Mouse (Mus musculus): ENCODE measurements at regions not wholly inside any gene's neighbourhood (a gene's known extent, or its start where the extent isn't known, plus 50 kb on each side); places are given as distances from the start of the nearest gene placed in this dataset.

DNA sequence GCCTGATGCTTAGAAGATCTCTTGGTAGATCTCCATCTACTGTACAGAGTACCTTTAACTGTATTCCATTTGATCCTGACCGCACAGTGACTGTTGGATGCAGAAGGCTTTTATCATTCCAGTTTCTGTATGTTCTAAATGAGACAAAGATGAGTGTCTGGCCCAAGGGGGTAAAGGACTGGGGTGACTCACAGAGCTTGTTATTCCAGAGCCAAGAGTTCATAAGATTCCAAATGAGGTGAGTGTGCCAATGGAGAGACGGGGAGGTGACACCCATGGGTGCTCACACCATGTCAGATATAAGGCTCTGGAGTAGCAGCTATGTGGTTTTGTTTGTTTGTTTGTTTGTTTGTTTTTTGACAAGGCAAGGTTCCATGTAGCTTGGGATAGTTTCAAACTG is 54.8 kb upstream of the Lclat1 start:
- TF ChIP-seq CTCF (conservative IDR thresholded peaks at IDR 0.05; ENCODE audit: insufficient read depth, insufficient read length, low read depth, low read length), result no peak
- no peak for TF ChIP-seq POLR2A (IDR thresholded peaks at IDR 0.05; ENCODE audit: low read depth, low read length)
